Mouse (Mus musculus): Measurements from ENCODE around the gene Emilin3.
"Not testable (repeated sequence)": the region's sequence is repeated elsewhere in the genome, so short reads cannot be mapped to it uniquely, and the experiment has no call there.

Gene Emilin3

GRCm38 (mm10) chr2:160912231-160912671, at the start of gene Emilin3:
Emilin3 (minus strand) TSS chr2:160912328.
- no peak for DNase-seq (ENCODE audit: low spot score)

DNA sequence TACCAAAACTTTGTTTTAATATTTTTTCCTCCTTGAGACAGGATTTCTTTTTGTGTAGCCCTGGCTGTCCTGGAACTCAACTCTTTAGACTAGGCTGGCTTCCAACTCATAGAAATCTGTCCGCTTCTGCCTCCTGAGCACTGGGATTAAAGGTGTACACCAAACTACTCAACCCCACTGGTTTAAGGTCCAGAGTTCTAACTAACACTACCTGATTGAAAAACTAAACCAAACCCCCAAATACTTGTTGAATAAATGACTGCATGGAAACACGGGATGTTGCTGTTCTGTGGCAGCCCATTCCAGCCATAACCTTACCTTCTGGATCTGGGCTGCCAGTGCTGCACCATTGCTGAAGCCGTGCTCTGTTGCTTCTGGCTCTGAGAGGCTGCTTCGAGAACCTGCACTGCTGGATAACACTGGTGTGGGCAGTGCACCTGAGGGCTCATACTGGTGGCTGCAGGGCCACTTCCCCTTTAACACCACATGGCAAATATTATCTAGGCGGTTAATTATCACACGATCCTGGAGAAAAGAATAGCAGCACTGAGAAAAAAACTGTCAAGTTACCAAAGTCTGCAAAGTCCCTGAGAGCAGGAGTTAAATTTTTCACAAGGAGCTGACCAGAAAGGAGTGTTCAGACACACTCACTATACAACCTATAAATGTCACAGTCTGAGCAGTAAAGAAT, 49.0 kb upstream of the Emilin3 start:
- DNase-seq (ENCODE audit: low spot score), result no peak

DNA sequence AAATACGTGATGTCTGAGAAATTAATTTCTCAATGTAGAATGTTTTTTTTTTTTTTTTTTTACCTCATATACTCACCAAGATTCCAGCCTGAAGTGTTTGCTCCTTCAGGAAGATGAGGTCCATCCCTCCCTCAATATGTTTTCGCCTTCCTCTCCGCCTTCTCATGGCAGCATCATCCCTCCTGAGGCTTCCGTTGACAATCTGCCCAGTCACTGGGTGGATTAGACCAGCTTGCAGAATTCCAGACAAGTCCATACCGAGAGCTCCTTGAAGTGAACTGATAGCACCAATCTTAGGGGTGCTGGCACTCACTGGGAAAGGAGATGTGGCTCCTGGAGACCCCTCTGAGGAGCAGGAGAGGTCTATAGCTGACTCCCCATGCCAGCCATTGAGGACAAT, 47.8 kb upstream of the Emilin3 start:
- no peak for DNase-seq (ENCODE audit: low spot score)

DNA sequence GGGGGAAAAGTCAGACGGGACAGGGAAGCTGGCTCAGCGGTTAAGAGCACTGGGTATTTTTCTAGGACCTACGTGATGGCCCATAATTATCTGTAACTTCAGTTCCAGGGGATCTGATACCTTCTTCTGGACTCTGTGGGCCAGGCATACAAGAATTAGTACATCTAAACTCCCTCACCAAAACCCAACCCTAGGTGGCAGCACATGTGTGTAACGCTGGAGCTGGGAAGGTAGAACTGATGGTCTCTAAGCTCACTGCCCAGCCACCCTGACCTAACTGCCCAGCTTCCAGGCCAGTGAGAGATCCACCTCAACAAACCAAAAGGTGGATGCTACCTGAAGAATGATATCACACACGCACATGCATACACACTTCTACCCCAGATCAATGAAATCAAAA, 46.6 kb upstream of the Emilin3 start:
- DNase-seq (ENCODE audit: low spot score), result no peak

DNA sequence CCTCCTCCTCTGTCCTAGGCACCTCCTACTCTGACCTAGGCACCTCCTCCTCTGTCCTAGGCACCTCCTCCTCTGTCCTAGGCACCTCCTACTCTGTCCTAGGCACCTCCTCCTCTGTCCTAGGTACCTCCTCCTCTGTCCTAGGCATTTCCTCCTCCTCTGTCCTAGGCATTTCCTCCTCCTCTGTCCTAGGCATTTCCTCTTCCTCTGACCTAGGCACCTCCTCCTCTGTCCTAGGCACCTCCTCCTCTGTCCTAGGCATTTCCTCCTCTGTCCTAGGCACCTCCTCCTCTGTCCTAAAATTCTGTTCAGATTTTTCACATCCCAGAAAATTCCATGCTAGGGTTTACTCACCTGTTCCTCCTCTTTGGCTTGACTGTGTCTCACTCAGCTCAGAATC, 45.7 kb upstream of the Emilin3 start:
- DNase-seq (ENCODE audit: low spot score), result not testable (repeated sequence)

DNA sequence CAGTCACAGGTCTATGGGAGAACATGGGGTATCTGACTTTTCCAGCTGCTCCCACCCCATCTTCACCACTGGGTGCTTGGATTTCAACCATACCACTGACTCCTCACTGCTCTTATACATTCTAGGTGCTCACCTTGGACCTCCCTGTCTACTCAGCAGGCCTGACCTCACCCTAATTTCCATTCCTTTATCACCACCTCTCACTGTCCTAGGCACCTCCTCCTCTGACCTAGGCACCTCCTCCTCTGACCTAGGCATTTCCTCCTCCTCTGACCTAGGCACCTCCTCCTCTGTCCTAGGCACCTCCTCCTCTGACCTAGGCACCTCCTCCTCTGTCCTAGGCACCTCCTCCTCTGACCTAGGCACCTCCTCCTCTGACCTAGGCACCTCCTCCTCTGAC, 45.2 kb upstream of the Emilin3 start:
- not testable (repeated sequence) for DNase-seq (ENCODE audit: low spot score)

DNA sequence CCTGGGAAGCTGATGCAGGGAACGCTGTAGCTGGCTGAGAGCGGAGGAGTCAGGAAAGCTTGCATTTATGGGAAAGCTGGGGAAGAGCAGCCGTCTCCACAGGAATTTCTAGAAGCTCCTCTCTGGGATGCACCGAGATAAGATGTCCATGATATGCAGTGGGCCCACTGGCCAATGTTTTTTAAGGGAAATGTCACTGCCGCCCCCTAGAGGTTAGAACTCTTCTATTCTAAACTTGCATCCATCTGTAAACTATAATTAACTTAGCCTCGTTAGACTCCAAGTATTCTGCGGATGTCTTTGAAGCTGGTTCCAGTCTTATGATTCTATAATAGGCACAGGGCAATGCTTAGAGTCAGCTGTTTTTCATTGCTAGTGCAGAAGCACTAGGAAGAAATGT, 43.2 kb upstream of the Emilin3 start:
- no peak for DNase-seq (ENCODE audit: low spot score)

DNA sequence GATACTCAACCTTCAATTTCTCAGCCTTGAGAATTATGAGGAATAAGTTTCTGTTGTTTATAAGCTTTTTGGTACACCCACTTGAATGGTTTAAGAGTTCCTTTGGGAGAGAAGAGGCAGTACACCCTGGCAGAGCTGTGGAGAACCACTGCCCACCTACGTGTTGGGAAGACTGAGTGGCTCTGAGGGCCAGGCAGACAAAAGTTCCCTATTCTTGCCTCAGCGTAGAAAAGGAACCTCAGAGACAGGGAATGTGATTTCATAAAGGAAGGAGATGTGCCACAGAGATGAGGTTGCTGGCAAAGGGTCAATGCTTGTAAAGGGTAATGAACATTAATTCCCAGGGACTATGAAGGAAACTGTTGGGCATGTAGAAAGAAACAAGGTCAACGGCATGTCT, 42.4 kb upstream of the Emilin3 start:
- no peak for DNase-seq (ENCODE audit: low spot score)

DNA sequence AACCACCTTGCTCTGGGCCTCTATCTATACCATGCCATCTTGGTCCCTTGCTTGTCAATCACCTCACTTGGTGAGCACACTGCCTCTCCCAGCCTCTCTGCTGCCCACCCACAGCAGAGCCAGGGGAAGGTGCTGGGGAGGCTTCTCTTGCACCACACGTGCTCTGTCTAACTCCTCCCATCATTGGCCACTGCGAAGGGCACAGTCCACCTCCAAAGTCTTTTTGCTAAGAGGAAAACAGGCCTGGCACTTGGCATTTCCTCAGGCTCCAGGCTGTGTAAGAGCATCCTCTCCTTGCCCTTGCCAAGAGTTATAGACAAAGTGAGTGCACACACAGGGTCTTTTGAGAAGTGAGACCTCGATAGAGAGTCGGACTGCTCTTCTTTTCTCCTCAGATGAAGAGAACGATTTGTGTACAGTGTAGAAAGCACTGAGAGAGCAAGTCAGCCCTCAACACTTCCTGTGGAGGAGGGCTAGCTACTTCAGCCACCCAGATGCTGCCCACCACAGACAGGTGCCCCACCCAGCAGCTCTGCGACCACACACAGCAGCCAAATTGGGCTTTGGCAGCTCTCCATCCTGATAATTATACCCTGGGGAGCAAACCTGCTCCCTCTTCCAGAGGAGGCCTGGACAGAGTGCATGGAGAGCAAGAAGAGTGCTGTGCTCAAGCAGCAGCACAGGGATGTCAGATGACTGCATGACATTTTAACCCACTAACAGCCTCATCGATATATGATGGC, 41.2 kb upstream of the Emilin3 start:
- no peak for DNase-seq (ENCODE audit: low spot score)

DNA sequence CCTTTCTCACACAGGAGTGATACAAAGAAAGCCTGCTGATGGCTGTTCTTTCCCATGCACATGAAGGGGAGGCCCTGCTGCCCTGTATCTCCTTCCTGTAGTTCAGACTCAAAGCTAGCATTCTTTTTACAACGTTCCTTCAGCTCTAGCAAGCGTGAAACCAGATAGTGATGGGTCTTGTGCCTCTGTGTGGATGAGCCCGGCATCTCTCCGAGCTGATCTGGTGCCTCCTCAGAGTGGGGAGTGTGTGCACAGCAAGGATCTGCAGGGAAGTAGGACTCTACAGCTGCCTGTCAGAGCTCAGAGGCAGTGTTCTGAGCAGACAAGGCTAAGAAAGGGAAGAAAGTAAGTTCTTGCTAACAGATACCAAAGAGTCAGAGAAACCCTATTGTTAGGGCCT, 39.5 kb upstream of the Emilin3 start:
- DNase-seq (ENCODE audit: low spot score), result no peak

- DNase-seq (ENCODE audit: low spot score), result no peak
These were observed 30.3 kb upstream of the Emilin3 start for GRCm38 (mm10) chr2:160942443-160942842.

DNA sequence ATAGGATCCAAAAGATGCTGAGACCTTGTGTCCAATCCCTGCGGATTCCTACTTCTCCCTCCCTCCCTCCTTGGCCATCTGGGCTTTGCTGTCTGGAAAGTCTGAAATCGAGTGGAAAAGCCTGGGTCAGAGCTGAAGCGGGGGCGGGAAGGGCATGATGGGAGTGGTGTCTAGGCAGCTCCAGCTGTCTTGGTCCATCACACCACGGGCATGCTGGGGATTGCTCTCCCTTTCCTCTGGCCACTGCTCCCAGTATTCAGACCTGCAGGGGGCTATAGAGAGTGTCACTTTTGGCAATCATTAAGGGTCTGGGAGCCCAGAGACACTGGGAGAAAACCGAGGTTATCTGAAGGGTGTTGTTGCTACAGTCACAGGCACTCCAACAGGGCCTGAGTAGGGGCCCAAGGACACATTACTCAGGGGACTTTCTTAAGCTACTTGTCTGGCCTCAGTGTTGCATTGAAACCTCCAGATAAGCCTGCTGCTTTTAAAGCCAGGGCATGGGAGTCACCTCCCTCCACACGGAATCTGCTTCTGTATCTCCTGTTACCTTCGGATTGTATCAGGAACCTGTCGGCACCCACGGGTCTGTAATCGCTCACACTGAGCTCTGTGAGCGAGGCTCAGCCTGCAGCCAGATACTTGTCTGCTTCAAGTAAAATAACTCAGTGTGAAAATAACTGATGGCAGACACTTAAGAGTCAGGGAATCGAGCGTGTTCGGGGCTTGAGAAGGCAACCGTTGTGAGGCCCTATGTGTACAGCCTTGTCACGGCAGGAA, 29.0 kb upstream of the Emilin3 start:
- DNase-seq (ENCODE audit: low spot score), result peak; percentile 24

GRCm38 (mm10) chr2:160934451-160934850, 22.3 kb upstream of the Emilin3 start:
- no peak for DNase-seq (ENCODE audit: low spot score)

GRCm38 (mm10) chr2:160933890-160934289, 21.8 kb upstream of the Emilin3 start:
- no peak for DNase-seq (ENCODE audit: low spot score)

DNA sequence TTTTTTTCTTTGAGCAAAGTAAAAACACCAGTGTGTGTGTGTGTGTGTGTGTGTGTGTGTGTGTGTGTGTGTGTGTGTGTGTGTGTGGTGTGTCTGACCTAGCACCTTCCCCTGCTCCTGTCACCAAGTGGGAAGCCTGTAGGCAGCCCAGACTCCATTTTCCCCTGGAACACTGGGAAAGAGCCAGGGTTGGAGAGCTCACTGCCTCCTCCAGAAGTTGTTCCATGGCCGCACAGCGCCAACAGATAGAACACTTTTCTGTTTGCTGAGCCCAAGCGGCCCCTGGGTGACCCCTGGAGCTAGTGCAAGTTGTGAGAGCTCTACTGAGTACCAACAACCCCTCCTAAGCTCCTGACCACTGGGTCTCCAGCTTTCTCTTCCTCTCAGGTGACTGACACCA, 20.9 kb upstream of the Emilin3 start:
- DNase-seq (ENCODE audit: low spot score), result no peak

- no peak for DNase-seq (ENCODE audit: low spot score)
These were observed 20.2 kb upstream of the Emilin3 start for GRCm38 (mm10) chr2:160932325-160932724.

DNA sequence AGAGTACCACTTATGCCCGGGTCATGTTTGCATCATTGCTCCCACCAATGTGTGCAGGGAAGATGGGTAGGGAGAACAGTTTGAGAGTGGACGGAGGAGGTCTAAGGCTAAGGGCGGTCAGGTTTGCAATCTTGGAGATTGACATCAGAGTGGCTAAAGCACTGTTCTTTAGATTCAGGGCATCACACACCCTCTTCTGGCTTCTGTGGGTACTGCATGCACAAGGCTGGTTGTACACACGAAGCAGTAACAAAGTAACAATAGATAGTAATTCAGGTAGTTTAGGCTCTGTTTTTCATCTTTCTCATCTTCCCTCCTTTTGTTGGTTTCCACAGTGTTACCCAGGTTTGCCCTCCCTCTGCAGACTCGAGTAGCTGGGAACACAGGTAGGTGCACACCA, 19.2 kb upstream of the Emilin3 start:
- DNase-seq (ENCODE audit: low spot score), result no peak

DNA sequence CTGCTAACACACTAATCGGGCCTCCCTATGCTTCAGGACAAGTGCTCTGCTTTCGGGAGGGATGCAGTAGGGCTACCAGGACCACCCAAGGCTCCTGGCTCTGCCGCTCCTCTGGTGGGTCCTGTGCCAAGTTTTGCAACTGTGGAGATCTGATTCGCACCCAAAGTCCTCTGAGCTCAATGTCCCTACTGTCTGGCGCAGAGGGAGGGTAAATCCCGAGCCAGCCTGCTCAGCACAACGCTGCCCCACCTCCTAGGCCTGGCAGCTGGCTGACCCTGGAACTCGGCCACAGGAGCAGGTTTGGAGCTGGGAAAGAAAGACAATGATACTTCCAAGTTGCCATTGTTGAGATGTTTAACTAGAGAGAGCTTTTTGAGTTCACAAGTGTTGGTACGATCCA, 13.1 kb upstream of the Emilin3 start:
- DNase-seq (ENCODE audit: low spot score), result no peak

DNA sequence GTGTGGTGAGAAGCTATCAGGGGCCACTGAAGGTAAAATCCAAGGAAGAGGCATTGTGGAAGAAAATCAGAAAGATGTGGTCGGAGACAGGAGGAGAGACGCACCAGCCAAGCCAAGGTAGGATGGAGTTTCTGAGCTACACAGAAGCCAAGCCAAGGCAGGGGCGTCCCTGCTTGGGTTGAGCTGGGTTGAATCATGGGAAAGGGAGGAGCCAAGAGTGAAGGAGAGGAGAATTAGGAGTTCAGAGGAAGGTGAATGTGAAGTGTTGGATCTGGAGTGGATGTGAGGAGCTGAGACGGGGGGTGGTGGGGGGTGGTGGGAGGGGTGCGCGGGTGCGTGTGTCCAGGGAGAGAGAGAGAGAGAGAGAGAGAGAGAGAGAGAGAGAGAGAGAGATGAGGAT, 9.2 kb upstream of the Emilin3 start:
- DNase-seq (ENCODE audit: low spot score), result no peak

DNA sequence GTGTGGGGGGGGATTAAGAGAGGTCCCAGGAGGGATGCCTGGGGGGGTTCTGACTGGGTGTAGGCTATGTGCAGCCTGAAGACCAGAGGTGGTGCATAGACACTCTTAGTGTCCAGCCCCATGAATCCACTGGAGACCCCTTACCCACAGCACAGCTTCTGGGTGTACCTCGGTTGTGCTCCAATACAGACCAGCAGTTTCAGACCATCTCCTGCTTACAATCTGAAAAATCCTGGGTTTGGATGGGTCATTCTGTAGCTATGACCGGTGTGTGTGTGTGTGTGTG, 6.7 kb upstream of the Emilin3 start:
- DNase-seq (ENCODE audit: low spot score), result no peak

GRCm38 (mm10) chr2:160918154-160918929, 6.2 kb upstream of the Emilin3 start:
- DNase-seq (ENCODE audit: low spot score), result no peak

DNA sequence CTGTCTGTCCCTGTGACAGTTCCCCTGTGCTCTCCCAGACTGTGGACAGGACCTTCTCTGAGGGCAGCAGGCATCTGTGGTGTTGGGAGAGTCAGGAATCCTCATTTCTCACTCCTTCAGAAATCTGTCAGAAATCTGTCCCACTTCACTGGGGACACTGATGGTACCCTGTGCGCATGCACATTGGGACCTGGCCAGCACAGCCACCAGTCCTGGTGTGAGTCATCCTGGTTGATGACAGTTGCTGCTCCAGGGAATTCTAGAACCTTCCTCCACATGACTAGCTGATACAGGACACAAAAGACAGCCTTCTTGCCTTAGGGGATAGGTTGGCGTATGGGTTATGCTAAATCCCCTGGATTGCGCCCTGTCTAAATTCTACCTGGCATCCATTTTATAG, 5.2 kb upstream of the Emilin3 start:
- no peak for DNase-seq (ENCODE audit: low spot score)

Data from ovary, postnatal 36 days (tissue).